Mouse (Mus musculus): ENCODE results near the gene Olfr427.
"Not testable (repeated sequence)": the region's sequence is repeated elsewhere in the genome, so short reads cannot be mapped to it uniquely, and the experiment has no call there.

Gene Olfr427

DNA sequence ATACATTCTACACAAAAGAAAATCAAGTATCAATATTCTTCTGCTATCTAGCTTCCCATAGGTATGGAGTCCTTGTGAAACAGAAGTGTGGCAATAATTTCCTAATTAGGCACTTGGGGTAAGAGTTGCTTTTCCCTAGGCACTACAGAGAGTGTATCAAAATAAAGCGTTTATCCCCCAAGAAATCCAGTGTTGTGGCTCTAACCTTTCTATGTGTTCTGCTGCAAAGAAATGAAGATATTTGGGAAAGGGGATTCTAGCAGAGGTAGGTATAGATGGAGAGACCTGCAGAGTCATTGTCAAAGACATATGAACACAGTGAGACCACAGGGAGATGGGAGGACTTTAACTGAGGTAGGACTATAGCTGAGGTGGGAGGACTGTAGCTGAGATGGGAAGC is at the start of gene Olfr427:
Olfr427 (plus strand) TSS at position 301 of the 400 bp plus-strand sequence.
- DNase-seq, result no peak

DNA sequence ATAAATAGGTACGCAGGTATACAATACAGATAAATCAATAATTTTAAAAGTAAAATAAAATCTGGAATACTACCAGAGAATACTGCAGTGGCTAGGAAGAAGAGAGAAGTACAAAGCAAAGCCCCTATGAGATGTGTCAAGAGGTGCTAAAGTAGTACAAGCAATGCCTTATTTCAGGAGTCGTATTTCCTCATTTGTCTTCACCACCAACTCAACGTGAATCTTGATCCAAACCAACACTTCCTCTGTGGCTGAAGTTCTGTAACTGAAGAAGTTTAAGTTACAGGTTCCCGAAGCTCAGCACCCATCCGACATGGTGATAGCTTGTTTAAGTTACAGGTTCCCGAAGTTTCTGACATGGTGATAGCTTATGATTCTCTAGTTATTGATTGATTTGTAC is 48.5 kb upstream of the Olfr427 start:
- not testable (repeated sequence) for DNase-seq

DNA sequence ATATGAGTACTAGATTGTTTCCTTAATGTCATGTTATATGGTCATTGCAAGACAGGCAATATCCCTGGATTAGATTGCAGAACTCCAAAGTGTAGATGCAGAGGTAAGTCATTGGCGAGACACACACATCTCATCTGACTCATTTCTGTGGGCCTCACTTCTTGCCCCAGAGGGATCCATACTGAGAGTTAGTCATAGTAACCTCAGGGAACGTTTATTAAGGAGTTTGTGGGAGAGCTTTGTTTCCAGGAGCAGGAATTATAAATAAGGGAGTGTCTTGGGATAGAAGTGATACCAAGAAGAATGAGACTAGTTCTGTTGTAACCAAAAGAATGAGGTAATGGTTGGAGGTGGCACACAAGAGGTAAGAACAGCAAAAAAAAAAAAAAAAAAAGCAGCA is 47.8 kb upstream of the Olfr427 start, which contains the start of gene Olfr432:
Olfr432 (plus strand) TSS at position 313 of the 400 bp plus-strand sequence.
- DNase-seq, result no peak

DNA sequence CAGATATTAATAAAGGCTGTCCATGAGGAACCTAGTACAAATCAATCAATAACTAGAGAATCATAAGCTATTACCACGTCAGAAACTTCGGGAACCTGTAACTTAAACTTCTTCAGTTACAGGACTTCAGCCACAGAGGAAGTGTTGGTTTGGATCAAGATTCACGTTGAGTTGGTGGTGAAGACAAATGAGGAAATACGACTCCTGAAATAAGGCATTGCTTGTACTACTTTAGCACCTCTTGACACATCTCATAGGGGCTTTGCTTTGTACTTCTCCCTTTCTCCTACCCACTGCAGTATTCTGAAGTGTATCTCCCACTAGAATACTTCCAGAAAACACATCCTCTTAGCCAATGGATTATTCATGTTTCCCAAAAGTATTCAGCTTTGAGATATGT is 47.3 kb upstream of the Olfr427 start:
- DNase-seq, result not testable (repeated sequence)

DNA sequence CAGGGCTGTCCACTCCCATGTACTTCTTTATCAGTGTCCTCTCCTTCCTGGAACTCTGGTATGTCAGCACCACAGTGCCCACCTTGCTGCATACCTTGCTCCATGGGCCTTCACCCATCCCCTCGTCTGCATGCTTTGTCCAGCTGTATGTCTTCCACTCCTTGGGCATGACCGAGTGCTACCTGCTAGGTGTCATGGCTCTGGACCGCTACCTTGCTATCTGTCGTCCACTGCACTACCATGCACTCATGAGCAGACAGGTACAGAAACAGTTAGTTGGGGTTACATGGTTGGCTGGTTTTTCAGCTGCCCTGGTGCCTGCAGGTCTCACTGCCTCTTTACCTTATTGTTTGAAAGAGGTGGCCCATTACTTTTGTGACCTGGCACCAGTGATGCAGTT is 46.2 kb upstream of the Olfr427 start:
- no peak for DNase-seq

DNA sequence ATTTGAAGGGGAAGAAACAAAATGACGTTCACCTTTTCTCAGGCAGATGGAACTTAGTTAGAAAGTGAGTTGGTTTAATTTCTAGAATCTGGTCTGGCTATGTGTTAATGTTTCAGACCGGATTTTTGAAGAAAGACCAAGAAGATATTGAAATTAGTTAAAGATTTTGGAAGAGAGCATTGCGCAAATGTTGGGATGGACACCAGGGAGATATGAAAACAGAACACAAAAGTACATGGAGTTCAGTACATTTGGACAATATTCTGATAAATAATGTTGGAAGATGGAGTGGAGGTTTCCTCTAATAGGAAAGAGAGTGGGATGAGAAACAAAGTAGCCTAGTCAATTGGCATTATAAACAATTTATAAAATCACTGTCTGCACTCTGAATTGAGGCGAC is 45.2 kb upstream of the Olfr427 start:
- no peak for DNase-seq

DNA sequence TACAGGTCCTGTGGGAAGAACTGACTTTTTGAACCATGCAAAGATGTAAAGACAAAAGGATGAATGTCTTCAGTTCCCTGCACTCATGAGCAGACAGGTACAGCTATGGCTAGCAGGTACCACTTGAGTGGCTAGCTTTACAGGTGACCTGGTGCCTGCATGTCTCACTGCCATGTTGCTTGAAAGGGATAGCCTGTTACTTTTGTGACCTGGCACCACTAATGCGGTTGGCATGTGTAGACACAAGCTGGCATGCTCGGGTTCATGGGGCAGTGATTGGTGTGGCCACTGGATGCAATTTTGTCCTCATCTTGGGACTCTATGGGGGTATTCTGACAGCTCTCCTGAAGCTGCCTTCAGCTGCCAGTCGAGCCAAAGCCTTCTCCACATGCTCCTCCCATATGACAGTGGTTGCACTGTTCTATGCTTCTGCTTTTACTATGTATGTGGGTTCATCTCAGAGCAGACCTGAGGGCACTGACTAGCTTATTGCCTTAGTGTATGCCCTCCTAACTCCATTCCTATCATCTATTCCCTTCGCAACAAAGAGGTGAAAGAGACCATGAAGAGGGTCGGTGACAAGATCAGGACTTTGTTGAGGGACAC is 44.7 kb upstream of the Olfr427 start:
- no peak for DNase-seq

DNA sequence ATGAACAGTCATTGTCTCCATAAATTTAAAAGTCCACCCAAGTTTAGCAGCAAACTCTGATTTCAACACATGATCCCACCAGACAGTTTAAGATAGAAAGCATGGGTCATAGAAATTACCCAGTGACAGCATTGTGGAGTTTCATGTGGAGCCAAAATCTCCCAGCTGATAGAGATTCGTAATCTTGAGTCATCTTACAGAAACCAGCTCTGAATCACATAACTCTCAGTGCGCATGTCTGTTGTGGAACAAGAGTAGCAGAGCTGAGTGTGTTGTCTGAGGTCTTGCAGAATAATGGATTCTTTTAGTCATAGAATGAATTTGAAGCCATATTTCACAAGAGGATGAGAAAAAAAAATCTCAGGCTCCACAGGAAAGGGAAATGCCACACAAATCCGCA is 43.7 kb upstream of the Olfr427 start:
- no peak for DNase-seq

DNA sequence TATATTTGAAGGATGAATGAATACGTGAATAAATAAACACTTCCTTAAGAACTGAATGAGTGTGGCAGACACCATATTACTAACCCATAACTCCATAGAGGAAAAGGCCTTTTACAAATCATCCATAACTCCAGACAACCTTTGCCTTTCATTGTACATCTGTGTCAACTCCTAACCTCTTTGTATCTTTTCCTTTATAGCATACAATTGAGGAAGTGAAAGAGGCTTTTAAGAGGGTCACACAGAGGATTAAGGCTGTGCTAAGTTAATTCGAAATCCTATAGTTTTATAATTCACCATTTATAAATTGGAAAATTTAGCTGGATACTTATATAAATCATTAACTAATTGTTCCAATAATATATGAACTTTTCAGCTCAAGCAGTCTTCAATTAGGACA is 41.4 kb upstream of the Olfr427 start:
- no peak for DNase-seq

DNA sequence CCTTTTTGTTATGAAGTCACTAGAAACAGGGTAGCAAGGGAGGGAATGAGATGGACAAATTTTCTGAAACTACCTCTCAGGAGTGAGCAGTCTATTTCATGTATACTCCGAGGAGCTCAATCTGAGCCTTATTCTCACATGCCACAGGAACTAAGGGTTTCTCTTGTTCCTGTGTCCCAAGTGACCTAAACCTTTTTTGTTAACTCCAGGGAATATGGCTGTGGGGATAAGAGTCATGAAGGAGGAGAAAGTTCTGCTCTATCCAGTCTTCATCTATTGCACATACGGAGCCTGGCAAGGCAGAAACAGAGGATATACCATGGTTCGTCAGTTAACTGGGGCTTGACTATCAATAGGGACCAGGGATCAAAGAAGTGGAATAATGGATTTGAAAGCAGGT is 30.4 kb upstream of the Olfr427 start, which contains the start of gene Olfr430:
Olfr430 (plus strand) TSS at position 301 of the 400 bp plus-strand sequence.
- no peak for DNase-seq

DNA sequence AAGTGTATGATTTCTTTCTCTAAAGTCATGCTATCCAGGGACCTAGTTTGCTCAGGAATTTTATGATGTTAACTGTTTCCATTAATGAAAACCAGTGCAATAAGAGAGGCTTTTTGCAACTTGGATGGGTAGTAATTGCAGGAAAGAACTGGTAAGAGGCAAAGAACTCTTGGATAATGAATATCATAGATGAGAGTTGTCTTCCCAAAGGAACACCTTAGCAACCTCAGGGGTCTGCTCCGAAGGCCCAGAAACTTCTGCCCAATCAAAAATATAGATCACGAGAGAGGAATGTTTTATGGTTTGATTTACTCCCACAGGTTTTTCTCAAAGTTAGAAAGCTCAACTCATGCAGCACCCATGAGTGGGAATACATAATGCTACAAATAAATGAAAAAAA is 12.7 kb upstream of the Olfr427 start, which contains the start of gene Olfr429:
Olfr429 (plus strand) TSS at position 301 of the 400 bp plus-strand sequence.
- DNase-seq, result no peak

DNA sequence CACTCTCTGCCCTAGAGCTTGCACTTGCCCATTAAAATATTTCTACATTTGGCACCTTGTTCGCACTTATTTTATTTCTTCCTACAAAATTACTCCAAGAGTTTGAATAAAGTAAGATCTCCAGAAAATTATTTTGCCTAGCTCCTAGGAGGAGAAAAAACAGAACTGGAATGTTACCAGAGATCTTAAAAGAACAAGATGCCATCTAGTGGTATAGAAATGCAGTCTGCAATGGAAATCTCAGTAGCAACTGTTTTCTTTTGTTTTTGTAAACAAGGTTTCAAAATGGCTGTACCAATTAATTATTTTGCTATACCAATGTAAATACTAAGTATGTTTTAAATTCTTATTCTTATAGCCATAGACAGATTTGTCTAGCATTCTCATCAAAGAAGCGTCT is 7.0 kb downstream of the Olfr427 start:
- no peak for DNase-seq

DNA sequence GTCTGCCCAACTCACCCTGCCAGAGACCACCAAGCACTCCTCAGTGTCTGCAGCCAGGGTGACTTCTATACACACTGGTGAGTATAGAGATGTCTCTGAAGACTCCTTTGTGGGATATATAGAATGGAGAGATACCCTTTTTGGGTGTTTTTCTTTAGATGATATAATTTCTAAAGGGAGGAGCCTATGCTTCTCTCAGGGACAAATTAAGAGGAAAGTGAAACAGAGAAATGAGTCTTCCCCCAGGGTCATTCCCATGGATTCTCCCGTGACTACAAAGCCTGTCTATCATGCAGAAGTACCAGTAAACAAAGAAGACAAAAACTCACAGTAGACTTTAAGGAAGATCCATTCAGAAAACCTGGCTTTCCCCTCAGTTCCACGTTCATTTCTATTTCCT is 24.4 kb downstream of the Olfr427 start, which contains the start of gene Olfr231:
Olfr231 (minus strand) TSS at position 101 of the 400 bp plus-strand sequence.
- no peak for DNase-seq

DNA sequence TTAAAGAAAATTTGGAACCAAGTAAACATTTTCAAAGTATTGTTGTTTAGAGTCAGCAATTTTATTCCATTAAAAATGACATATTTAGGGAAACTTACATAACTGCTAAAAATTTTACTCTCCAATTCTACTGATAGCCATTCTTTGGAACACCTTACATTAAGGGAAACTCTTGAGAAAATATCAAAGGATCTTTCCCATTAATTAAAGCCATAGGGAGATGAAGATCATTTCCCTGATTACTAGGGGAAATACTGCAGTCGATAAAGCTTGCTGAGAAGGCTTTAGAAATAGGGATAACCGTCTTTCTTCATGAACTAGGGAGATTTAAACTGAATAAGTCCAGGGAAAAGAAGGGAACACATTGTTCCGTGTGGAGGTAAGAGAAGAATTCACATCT is 34.5 kb downstream of the Olfr427 start, which contains the start of gene Olfr424:
Olfr424 (plus strand) TSS at position 301 of the 400 bp plus-strand sequence.
- DNase-seq, result no peak

DNA sequence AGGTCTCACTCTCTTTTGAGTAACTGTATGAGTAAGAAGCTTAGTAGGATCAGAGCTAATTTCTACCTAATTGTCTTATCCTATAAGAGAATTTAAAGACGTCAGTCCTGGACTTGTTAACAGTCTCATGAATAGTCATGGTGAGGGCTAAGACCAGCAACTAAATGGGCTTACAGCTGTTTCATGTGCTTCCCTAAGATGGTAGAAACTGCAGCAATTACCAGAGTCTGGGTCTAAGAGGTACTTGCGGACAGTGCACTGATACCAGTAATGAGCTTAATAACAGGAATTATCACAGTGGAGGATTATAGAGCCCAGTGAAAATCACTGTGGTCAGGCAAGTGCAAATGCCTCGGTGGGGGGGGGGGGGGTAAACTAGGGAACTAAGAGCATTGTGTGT is 35.3 kb downstream of the Olfr427 start:
- no peak for DNase-seq

DNA sequence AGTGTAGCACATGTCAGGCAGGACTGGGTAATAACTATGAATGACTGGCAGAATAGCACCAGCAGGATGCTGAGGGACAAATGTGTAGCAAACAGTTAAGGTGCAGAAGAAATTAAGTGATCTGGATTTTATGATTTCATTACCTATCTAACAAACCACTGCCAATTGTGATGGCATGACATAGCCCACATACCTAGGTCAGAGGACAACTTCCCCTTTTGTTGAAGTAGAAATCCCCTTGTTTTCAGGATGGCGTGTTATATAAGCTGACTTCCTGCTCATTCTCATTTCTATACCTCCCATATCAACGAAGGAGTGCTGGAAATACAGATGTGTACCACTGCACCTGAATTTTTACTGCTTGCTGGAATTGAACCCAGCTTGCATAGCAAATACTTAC is 44.7 kb downstream of the Olfr427 start:
- no peak for DNase-seq

DNA sequence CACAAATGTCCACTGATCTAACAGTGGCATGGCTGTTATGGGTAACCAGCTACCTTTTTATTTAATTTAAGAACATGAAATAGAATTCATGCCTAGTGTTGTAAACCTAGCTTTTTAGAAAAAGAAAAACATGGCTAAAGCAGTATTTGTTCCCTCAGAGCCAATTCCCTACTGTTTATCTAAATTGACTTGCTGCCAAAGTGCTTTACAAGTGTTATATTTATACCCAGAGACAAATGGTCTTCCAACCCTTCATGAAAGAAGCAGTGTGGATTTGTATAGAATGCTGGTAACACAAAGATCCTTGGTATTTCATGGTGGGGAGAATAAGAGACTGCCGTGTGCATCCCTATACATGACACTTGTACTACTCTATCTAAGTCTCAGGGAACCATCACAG is 50.0 kb downstream of the Olfr427 start:
- DNase-seq, result no peak

DNA sequence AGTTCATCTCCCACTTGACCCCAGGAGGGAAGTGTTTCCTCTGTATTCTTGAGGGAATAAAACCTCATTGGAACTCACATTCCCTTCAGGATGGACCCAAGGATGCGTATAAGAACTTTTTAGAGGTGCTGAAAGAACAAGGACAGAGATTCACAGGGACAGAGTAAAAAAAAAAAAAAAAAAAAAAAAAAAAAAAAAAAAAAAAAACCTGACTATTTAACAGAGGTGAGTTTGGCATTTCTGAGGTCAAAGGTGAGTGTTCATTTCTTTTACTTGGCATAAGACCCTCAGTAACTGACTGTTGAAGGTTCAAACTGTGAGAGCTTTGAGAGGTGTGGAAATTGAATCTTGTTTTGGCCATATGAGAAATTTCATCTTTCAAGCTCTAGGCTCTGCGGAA is 52.6 kb downstream of the Olfr427 start:
- no peak for DNase-seq

Measured in kidney, adult 18-20 months (tissue).